Mouse (Mus musculus) forelimb bud, embryonic 11.5 days (tissue): ENCODE results near the gene Hoxa10.

Experiments
- DNase-seq: peaks from one replicate; pipeline ENCODE4 v3.0.0-alpha.2; 2012; ENCODE audit warnings: low read depth, low spot score

The Hoxa10 gene

GRCm38 (mm10) chr6:52240389-52241000, at the start of gene Hoxa10:
Hoxa10 (minus strand) TSS chr6:52240854.
- DNase-seq: peak; percentile 95

GRCm38 (mm10) chr6:52290186-52290585, 49.5 kb upstream of the Hoxa10 start:
- DNase-seq: no peak

DNA sequence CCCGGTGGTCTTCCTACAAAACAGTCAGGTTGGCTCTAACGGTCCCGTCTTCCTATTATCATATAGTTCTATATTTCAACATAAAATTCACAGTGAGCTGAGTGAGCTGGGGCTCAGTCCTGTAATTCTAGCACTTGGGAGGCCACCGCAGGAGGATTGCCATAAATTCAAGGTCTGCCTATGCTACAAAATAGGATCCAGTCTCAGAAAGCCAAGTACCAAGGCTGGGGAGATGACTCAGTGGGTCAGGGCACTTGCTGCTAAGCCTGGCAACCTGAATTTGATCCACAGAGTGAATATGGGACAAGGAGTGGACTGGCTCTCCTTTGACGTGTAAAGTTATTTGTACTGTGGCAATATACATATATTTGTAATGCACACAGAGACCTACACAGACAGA, 43.2 kb upstream of the Hoxa10 start:
- no peak for DNase-seq

DNA sequence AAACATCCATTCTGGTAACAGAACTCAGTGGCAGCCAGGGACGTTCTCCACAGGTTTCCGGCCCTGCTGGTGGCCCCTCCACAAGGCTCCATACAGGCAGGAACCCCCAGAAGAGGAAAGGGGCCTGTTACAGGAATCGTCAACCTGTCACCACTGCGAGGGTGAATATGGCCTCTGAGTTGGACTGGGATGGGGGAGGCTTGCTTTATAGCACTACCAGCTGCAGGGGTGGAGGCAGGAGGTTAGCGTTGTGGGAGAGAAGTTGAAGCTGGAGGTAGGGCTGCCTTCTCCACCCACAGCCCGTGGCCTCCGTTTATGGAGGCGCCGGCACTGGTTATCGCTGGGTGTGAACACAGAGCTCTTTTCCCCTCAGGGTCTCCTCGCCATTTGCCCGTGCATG, 40.4 kb upstream of the Hoxa10 start:
- DNase-seq: peak; percentile 49

- no peak for DNase-seq
These were observed 36.3 kb upstream of the Hoxa10 start for GRCm38 (mm10) chr6:52276920-52277319.

- peak; percentile 47 for DNase-seq
These were observed 35.7 kb upstream of the Hoxa10 start for GRCm38 (mm10) chr6:52276382-52276781.

DNA sequence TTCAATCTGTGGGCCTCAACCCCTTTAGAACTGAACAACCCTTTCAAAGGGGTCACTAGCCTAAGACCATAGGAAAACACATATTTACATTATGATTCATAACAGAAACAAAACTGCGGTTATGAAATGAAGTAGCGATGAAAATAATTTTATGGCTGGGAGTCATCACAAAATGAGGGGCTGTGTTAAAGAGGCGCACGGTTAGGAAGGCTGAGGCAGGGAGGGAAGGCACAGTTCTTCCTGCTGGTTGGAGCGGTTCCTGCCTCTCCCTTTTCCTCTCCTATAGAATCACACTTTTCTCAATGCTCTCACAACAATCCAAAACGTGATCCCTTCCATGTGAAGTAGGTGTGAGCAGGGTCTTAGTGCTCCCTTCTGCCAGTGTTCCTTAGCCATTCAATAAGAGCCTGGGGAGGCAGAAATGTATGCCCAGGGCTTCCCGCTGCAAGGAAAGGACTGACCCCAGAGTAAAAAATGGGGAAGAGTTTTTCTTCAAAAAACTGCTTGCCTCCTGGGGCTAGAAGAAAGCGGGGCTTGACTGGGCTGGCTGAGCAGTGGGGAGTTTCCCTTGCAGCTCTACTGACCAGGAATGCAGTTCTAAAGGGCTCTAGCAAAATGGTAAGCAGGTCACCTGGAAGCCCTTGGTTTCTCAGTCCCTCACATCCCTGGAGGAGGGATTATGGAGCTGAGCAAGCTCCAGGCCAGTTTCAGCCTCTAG, 35.1 kb upstream of the Hoxa10 start:
- no peak for DNase-seq

DNA sequence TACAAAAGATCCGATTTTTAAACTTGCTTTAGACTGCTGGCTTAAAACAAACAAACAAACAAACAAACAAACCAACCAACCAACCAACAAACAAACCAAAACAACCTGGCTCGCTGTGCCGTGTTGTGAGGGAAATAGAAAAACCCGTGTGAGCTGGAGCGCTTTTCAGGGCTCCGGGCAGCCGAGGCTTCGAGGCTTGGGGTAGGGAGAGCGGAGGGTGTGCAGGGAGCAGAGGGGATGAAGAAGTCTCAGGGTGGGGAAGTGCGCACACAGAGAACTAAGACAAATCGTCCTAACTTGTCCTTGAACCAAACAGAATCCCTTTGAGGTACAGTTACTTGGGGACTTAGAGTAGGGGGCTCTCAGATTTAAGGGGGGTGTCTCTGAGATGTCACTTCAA, 33.9 kb upstream of the Hoxa10 start:
- DNase-seq: no peak

DNA sequence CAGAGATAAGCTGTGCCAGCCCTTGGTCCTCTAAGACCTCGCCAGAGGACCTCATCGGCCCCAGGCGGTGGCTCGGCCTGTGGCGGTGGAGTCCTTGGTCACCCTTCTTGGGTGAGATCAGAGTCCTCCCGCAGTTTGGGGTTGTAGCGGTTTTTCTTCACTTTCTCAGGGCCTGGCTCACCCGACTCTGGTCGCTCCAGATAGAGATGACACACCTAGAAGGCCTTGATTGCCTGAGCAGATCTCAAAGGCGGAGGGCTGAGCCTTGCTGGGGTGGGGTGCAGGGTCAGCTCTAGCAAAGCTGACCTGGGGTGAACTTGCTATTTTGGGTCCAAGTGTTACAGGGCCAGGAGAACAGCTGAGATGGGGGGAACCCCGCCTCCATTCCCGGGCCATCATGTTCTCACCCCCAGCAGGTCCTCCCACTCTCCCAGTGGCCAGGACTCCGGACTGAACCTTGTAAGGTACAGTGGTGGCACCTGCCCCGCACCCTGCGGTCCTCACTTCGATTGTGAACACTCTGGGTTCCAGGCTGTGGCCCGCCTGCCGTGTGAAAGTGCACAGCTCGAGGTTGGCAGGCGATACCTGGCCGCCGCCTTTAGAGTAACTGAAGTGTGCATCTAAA, 33.1 kb upstream of the Hoxa10 start:
- DNase-seq: no peak

DNA sequence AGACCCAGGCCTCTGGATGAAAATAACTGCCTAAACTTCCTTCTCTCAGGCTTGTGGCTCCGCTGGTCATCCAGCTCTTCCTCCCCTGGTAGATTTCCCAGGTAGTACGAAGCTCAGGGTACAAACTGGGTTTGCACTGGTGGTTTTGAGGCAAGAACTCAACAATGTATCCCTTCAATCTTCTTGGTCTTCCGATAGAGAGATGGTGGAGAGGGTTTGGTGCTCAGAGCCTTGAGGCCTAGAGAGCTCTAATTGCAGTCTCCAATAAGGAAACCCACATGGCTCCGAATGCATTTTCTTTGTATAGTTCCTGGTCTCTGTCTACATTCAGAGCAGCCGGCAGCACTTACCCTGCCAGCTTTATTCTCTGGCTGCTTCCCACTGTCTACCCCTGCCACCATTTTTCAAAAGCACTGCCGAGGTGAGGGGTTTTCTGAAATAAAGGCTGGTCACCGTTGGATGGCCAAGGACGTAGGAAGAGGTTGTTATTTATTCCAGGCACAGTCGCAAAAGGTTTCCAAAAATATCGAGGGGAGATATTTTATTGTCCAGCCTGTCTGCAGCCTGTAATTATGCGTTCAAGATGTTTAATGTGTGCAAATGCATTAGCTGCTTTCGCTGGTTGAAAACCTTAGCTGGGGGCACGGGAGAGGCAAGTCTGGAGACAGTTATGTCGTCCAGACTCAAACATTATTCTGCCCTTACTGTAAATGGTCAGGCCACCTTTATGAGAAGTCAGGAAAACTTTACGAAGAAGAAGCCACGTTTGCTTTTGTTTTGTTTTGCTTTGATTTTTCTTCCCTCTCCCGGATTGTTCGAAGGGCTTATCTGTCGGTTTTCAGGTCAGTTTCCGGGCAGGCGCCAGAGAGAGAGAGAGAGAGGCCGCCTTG, 32.4 kb upstream of the Hoxa10 start:
- no peak for DNase-seq

DNA sequence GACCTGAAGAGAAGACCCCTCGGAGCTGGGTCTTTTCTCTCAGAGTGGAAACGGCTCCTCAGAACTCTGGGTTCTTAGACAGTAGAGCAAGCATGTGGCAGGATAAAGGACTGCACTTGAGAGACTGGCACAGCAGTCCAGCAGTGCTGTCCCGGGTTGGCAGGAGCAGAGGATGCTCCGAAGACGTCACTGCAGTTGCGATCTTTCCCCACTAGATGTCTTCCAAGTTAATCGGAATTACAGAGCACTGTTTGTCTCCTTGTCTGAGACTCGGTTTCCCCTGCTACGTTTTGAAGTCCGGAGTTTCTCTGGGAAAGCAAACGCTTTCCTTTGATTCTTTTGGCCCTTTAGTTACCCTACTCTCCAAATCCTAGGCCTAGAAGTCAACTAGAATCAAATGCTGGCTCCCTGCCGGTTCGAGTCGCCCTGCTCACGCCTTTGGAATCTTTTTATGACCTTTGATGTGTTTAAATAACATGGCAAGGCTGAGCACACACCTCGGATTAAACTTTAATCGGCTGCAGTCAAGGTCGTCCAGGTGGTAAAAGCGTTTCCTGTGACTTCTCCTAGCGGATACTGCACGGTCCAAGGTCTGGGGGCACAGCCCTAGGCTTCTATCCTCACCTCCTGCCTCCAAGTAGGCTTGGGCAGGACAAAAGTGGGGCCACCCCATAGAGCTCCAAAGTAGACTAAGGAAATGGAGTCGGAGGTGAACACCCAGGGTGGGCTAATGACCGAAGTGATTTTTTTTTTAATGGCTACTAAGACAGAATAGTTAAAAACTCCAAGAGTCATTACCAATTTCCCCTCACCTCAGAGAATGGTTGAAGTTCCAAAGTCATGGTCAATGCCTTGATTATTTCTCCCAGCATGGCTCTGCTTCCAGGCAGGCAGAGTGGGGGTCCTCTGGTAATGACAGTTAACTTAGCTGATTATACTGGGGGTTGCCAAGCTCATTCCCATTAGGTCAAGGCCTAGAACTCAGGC, 30.1 kb upstream of the Hoxa10 start:
- peak; percentile 61 for DNase-seq

DNA sequence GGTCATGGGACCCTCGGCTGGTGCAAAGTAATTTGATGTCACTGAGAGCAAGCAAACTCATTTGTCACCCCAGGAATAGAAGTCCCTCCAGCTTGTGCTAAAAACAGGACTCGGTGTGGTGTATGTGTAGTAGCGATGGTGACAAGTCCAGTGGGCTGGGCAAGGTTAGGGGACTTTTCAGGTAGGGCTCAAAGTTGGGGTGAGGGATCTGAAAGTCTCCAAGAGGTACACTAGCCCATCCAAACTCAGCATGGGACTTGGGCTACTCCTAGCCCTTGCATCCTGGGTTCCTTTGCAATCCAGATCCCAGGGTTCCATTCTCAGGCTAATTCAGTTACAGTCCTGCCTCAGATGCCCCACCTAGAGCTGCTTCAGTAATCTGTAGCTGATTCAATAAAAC, 28.1 kb upstream of the Hoxa10 start:
- DNase-seq: no peak

DNA sequence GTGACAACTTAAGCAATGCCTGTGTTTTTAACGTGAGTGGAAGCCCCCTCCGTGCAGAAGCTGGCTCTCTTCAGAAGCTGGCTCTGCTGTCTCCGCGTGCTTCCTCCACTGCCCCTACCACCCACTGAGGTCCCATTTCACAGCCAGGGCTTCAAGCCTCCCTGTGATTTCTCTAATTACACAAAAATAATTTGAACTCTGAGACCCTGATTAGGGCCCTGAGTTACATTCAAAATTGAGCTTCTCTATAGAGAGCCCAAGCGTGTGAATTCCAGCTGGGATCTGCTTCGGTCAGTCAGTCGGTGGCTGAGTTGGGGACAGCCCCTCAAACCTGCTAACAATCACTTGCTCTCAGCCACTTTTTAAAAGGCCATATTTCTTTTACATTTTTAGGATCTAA, 27.7 kb upstream of the Hoxa10 start:
- DNase-seq: no peak

DNA sequence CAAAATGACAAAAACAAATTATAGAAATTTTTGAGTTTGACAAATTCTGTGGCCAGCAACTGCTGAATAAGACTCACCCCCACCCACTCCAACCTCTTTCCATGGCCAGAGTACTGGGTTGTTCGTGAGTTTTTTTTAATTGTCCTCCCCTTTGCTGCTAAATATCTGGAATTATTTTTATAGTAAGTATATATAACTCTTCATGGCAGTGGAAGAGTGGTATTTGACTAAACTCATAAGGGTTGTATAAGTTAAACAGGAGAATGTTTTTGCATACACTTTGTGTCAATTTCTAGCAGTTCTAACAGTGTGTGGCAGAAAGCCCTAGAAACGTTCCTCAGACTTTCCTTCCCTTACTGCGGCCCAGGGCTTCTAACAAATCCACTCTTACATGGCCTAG, 27.0 kb upstream of the Hoxa10 start:
- DNase-seq: no peak

GRCm38 (mm10) chr6:52267221-52267620, 26.6 kb upstream of the Hoxa10 start:
- peak; percentile 12 for DNase-seq

DNA sequence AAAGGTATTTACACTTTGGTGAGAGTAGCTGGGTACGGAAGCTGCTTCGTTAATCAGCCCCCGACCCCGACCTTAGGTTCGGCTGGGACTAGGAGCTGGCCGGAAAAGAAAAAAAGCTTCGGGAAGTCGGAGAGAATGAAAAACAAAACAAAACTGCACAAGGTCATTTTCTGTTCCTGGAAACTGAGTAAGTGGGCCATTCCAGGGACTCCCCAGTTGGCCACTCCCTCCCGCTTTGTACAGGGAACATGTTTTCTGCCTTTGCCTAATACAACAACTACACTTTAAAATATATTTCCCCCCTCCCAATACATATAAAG, 26.0 kb upstream of the Hoxa10 start:
- DNase-seq: no peak

- DNase-seq: peak; percentile 53
These were observed 25.4 kb upstream of the Hoxa10 start for GRCm38 (mm10) chr6:52265913-52266665.

DNA sequence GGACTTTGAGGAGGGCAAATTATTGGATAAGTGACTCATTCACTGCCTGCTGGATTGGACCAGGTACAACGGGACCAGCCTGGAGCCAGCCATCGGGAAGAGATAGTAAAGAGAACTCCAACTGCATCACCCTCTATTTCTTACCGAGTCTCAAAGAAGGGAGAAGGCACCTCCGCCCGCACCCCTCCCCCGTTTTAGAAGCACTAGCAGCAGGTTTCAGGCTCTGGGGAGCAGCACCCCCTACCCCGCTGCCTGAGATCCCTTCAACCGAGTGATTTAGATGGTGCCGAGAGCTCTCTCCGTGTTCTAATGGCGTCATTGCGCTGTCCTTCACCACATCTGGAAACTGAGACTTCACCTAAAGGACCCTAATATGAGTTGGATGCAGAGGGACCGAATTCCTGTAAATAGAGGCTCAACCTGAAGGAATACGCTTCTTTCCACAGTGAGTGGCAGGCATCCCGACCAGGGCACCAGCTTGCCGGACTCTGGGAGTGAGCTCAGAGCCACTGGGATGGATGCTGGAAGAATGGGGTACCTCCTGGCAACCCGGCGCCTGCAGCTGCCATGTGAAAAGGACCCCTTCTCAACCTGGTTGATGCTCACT, 24.8 kb upstream of the Hoxa10 start:
- DNase-seq: peak; percentile 19

DNA sequence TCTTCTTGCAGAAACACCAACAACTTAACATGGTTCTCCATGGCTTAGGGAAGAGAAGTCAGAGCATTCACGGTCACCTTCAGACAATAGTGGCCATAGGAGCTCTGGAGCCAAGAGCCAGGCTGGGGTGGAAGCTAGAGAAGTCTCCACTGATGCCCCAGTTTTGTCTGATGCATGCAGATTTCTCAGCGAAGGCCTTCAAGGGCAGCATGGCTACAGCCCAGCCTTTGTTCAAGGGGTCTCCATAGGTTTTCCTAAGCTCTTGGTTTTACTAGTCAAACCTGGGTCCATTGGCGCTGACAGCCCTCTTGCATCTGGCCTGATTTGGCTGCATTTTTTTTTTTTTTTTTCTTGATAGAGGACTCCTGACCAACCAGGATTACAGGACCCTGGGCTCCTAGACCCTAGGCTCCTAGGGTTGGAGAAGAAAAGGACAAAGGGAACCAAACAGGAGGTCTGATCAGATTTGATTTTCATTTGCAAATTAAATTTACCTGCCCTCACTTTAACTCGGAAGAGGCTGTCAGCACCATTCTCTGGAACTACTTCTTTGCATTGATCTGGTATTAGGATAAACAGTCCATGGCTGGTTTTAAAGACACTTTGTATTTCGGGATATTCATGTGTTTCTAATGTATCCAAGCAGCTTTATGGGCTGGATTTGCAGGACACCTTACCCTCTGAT, 23.6 kb upstream of the Hoxa10 start:
- DNase-seq: peak; percentile 34

GRCm38 (mm10) chr6:52263321-52263585, 22.6 kb upstream of the Hoxa10 start:
- DNase-seq: no peak
